Mouse (Mus musculus) hindbrain, embryonic 15.5 days (tissue): Measurements from ENCODE around the gene Ate1. TPM values are rescaled to one million over a fixed set of nuclear protein-coding genes. Genes with fewer than 3 reads are reported as not detected.

ENCODE experiments used
- ATAC-seq: fragments of 200-750 bp; cut with Nextera tagmentation; 2 replicates; pipeline ENCODE4 v1.8.0; 2017; ENCODE audit warnings: low read depth, moderate number of reproducible peaks, moderate TSS enrichment; ENCODE audit not compliant: low FRiP score
- H3K27ac ChIP-seq: fragments of 300-500 bp; sonication (generic); replicated peaks from 2 replicates; pipeline ENCODE4 v1.5.1; 2015; ENCODE audit warnings: mild to moderate bottlenecking, inconsistent platforms
- H3K27me3 ChIP-seq: fragments of 300-500 bp; sonication (generic); 2 replicates; pipeline ENCODE4 v1.6.1; 2015; ENCODE audit warnings: control low read depth, inconsistent platforms
- H3K36me3 ChIP-seq: fragments of 300-500 bp; sonication (generic); 2 replicates; pipeline ENCODE4 v1.6.1; 2015; ENCODE audit warnings: control low read depth, inconsistent platforms
- H3K4me1 ChIP-seq: fragments of 300-500 bp; sonication (generic); replicated peaks from 2 replicates; pipeline ENCODE4 v1.6.1; 2015; ENCODE audit warnings: control low read depth, inconsistent platforms
- H3K4me2 ChIP-seq: fragments of 300-500 bp; sonication (generic); 2 replicates; pipeline ENCODE4 v1.6.1; 2015; ENCODE audit warnings: moderate library complexity, mild to moderate bottlenecking, inconsistent platforms
- H3K4me3 ChIP-seq: fragments of 300-500 bp; sonication (generic); 2 replicates; pipeline ENCODE4 v1.5.1; 2015; ENCODE audit warnings: mild to moderate bottlenecking, inconsistent platforms
- H3K9ac ChIP-seq: fragments of 300-500 bp; sonication (generic); 2 replicates; pipeline ENCODE4 v1.6.1; 2015; ENCODE audit warnings: inconsistent platforms
- H3K9me3 ChIP-seq: fragments of 300-500 bp; sonication (generic); 2 replicates; pipeline ENCODE4 v1.6.1; 2016; ENCODE audit warnings: control low read depth, inconsistent platforms
- WGBS: fragments of 180-500 bp; shearing (Covaris S2); methylation state at CpG from one replicate; pipeline ENCODE4 v1.1.7; 2015; 5-methylcytosine and 5-hydroxymethylcytosine counted together
- polyA plus RNA-seq: library from polyadenylated mRNA; unstranded; fragments of >200 nt; fragmentation: Nextera tagmentation; extraction: Ambion mirVana; gene quantifications from 2 replicates; pipeline ENCODE4 v1.2.1, GENCODE M21; 2015

Gene Ate1
- 110 and 114 TPM in 2 replicates for polyA plus RNA-seq

GRCm38 (mm10) chr7:130520049-130520425 is at the start of gene Ate1:
TSS of gene Ate1 (minus strand) at chr7:130520369.
- H3K9ac ChIP-seq, result peak within 1 kb of the TSS; percentile 99
- peak within 1 kb of the TSS; percentile 67 for H3K4me2 ChIP-seq
- H3K4me3 ChIP-seq, result peak within 1 kb of the TSS; percentile 99
- ATAC-seq, result no peak
- peak within 1 kb of the TSS; percentile 99 for H3K27ac ChIP-seq
- H3K27me3 ChIP-seq, result no peaks in the 10 kb centered on the region
- no peaks in the 10 kb centered on the region for H3K9me3 ChIP-seq
- H3K36me3 ChIP-seq, result 0 out of 2 replicates have a peak, but pooled peaks cover 2% of the 10 kb centered on the region
- H3K4me1 ChIP-seq, result peaks cover 33% of the 10 kb centered on the region
- 17% methylated on average over 20 of the region's 20 CpGs for WGBS

GRCm38 (mm10) chr7:130568783-130569436 is 48.7 kb upstream of the Ate1 start:
- Histone ChIP-seq H3K9ac (no peak overlapping the region), H3K27me3 (no peaks in the 10 kb centered on the region), H3K27ac (no peak overlapping the region), H3K36me3 (no peaks in the 10 kb centered on the region), H3K4me3 (no peak overlapping the region), H3K4me1 (no peaks in the 10 kb centered on the region), H3K4me2 (no peak overlapping the region), H3K9me3 (no peaks in the 10 kb centered on the region)
- no peak for ATAC-seq
- WGBS, result 81% methylated on average over 9 of the region's 9 CpGs

DNA sequence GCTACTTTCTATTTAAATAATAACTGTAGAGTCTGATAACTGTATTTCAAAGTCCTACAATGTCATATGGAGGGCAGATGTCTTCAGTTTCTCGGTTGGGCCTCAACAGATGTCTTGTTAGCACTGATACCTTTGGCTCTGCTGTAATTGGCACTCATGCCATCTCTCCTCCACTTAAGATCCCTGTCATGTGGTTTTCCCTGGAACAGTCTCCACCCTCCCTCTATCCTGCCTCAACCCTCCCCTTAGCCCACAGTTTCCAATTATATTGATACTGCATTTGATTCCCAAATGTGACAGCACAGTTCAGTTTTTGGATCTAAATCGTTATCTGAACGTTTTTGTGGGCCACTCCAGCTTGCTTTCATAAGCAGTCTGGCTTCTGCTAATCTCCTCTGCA is 44.4 kb upstream of the Ate1 start:
- WGBS, result 75% methylated on average over 3 of the region's 3 CpGs
- Histone ChIP-seq H3K9ac (no peak overlapping the region), H3K27me3 (no peaks in the 10 kb centered on the region), H3K36me3 (no peaks in the 10 kb centered on the region), H3K27ac (no peak overlapping the region), H3K9me3 (no peaks in the 10 kb centered on the region), H3K4me1 (no peaks in the 10 kb centered on the region), H3K4me2 (no peak overlapping the region), H3K4me3 (no peak overlapping the region)
- no peak for ATAC-seq

DNA sequence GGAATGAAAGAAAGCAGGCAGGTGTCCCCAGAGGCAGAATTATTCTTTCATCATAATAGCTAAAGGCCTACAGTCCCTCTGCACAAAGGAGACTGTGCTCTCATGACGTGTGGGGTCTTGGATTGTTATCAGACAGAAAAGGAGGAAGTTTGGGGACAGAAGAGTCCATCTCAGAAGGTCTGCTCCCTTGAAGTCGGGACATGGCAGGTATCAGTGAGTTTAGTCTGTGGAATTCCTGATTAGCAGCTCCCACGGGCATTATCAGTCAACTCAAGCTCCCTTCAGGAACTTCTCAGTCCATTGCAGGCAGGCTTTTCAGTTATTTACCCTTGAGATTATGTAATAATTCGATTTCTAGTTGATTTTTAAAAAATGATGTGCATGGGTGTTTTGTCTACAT is 43.7 kb upstream of the Ate1 start:
- Histone ChIP-seq H3K9me3 (no peaks in the 10 kb centered on the region), H3K4me1 (no peaks in the 10 kb centered on the region), H3K27me3 (no peaks in the 10 kb centered on the region), H3K9ac (no peak overlapping the region), H3K4me3 (no peak overlapping the region), H3K36me3 (no peaks in the 10 kb centered on the region), H3K27ac (no peak overlapping the region), H3K4me2 (no peak overlapping the region)
- WGBS, result 63% methylated on average over 4 of the region's 4 CpGs
- no peak for ATAC-seq

- Histone ChIP-seq H3K36me3 (no peaks in the 10 kb centered on the region), H3K4me2 (no peak overlapping the region), H3K27me3 (no peaks in the 10 kb centered on the region), H3K4me1 (no peaks in the 10 kb centered on the region), H3K9me3 (no peaks in the 10 kb centered on the region), H3K9ac (no peak overlapping the region), H3K4me3 (no peak overlapping the region), H3K27ac (no peak overlapping the region)
- WGBS, result 90% methylated on average over 4 of the region's 4 CpGs
- no peak for ATAC-seq
Measured at GRCm38 (mm10) chr7:130563276-130563675, 43.1 kb upstream of the Ate1 start.

GRCm38 (mm10) chr7:130560933-130561332 is 40.8 kb upstream of the Ate1 start:
- H3K4me2 ChIP-seq, result no peak overlapping the region
- no peaks in the 10 kb centered on the region for H3K36me3 ChIP-seq
- H3K4me3 ChIP-seq, result no peak overlapping the region
- H3K9ac ChIP-seq, result no peak overlapping the region
- no peaks in the 10 kb centered on the region for H3K9me3 ChIP-seq
- no peak for ATAC-seq
- 83% methylated on average over 1 of the region's 1 CpGs for WGBS
- H3K4me1 ChIP-seq, result no peaks in the 10 kb centered on the region
- no peaks in the 10 kb centered on the region for H3K27me3 ChIP-seq
- H3K27ac ChIP-seq, result no peak overlapping the region

DNA sequence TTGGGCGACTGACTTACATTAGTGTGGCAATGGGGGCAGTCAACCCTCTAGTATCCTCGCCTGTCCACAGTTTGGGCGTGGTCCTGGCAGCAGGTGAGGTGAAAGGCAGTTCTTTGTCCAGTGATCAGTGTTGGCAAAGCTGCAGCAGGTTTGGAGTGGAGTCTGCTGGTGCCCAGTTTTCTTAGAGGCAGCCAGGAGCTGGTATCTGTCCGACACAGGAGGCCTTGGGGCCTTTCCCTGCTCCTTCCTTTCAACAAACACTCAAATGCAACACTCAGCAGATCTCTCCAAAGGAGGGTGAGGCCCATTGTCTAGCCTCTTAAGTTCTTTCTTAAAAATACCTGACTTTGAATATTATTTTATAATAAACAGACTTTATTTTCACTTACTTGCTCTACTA is 38.4 kb upstream of the Ate1 start:
- Histone ChIP-seq H3K9ac (no peak overlapping the region), H3K36me3 (no peaks in the 10 kb centered on the region), H3K4me2 (no peak overlapping the region), H3K9me3 (no peaks in the 10 kb centered on the region), H3K27ac (no peak overlapping the region), H3K4me1 (no peaks in the 10 kb centered on the region), H3K27me3 (no peaks in the 10 kb centered on the region), H3K4me3 (no peak overlapping the region)
- ATAC-seq, result no peak
- WGBS, result 74% methylated on average over 4 of the region's 4 CpGs

DNA sequence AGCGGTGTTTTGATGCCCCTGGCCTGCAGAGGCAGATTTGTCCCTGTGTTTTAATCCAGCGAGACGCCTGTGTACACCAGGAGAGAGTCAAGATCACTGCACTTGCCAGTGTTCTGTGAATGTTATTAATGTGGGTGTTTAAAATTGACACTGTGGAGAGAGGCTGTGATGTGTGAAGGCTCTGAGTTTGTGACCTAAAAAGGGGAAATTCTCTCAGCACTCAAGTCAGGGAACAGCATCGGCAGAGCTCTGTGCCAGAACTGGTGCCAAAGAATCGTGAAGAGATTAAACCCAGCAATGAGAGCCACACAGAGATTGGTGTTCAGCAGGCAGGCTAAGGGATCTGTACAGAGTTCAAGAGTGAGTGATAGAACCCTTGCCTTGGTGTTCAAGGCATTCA is 35.4 kb upstream of the Ate1 start:
- no peak overlapping the region for H3K9ac ChIP-seq
- no peaks in the 10 kb centered on the region for H3K9me3 ChIP-seq
- no peaks in the 10 kb centered on the region for H3K27me3 ChIP-seq
- no peaks in the 10 kb centered on the region for H3K4me1 ChIP-seq
- no peak overlapping the region for H3K4me3 ChIP-seq
- no peak for ATAC-seq
- no peaks in the 10 kb centered on the region for H3K36me3 ChIP-seq
- no peak overlapping the region for H3K4me2 ChIP-seq
- WGBS, result 54% methylated on average over 5 of the region's 5 CpGs
- H3K27ac ChIP-seq, result no peak overlapping the region

DNA sequence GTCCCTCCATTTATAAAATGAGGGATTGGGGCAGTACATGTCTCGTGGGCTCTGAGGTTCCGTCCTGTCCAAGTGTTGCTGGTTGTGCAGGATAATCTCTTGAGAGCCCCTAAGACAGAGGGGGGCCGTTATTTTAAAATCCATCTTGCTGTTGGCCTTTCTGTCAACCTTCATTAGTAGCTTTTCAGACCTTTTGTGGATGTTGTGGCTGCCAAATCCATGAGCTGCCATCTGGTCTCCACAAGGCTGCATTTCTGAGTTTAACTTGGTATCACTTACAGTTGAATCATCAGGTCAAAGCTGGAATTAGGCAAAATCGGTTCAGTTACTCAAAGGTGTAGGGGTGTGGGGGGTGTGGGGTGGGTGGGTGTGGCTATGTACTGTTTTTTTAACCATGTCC is 33.2 kb upstream of the Ate1 start:
- H3K36me3 ChIP-seq, result no peaks in the 10 kb centered on the region
- no peak for ATAC-seq
- no peaks in the 10 kb centered on the region for H3K9me3 ChIP-seq
- no peaks in the 10 kb centered on the region for H3K4me1 ChIP-seq
- H3K9ac ChIP-seq, result no peak overlapping the region
- H3K27ac ChIP-seq, result no peak overlapping the region
- H3K4me3 ChIP-seq, result no peak overlapping the region
- H3K27me3 ChIP-seq, result no peaks in the 10 kb centered on the region
- WGBS, result 67% methylated on average over 4 of the region's 4 CpGs
- no peak overlapping the region for H3K4me2 ChIP-seq

- no peak for ATAC-seq
- Histone ChIP-seq H3K4me3 (no peak overlapping the region), H3K4me2 (no peak overlapping the region), H3K9me3 (no peaks in the 10 kb centered on the region), H3K27me3 (no peaks in the 10 kb centered on the region), H3K27ac (no peak overlapping the region), H3K4me1 (no peaks in the 10 kb centered on the region), H3K36me3 (no peaks in the 10 kb centered on the region), H3K9ac (no peak overlapping the region)
- whole genome bisulfite sequencing, result 49% methylated on average over 5 of the region's 5 CpGs
Measured at GRCm38 (mm10) chr7:130552780-130553179, 32.6 kb upstream of the Ate1 start.

DNA sequence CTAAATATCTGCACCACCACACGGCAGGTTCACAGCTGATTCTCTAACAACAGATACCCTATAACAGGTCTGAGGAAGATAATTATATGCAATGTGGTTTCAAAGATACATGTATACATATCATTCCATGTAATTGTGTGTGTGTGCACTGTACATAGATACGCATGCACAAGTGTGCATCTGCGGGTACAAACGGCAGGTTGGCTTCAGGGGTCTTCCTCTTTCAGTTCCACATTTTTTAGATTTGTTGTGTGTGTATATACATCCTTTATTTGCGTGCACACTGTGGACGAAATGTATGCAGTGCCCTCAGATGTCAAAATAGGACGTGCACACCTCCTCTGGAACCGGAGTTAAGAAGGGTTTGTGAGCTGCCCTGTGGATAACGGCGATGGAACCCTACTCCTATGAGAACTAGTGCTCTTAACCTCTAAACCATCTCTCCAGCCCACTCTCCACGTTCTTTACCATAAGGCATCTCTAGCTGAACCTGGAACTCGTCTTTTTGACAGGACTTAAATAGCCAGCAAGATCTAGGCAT is 27.5 kb upstream of the Ate1 start:
- Histone ChIP-seq H3K4me1 (peaks cover 13% of the 10 kb centered on the region), H3K27me3 (no peaks in the 10 kb centered on the region), H3K27ac (peak overlapping the region; percentile 98), H3K4me3 (peak overlapping the region; percentile 99), H3K9ac (peak overlapping the region; percentile 92; the same call in 1 of the 2 replicates), H3K9me3 (no peaks in the 10 kb centered on the region), H3K36me3 (0 out of 2 replicates have a peak, but pooled peaks cover 9% of the 10 kb centered on the region), H3K4me2 (peak overlapping the region; percentile 70)
- peak; percentile 40; the same call in 1 of the 2 replicates for ATAC-seq
- WGBS, result 88% methylated on average over 12 of the region's 12 CpGs

DNA sequence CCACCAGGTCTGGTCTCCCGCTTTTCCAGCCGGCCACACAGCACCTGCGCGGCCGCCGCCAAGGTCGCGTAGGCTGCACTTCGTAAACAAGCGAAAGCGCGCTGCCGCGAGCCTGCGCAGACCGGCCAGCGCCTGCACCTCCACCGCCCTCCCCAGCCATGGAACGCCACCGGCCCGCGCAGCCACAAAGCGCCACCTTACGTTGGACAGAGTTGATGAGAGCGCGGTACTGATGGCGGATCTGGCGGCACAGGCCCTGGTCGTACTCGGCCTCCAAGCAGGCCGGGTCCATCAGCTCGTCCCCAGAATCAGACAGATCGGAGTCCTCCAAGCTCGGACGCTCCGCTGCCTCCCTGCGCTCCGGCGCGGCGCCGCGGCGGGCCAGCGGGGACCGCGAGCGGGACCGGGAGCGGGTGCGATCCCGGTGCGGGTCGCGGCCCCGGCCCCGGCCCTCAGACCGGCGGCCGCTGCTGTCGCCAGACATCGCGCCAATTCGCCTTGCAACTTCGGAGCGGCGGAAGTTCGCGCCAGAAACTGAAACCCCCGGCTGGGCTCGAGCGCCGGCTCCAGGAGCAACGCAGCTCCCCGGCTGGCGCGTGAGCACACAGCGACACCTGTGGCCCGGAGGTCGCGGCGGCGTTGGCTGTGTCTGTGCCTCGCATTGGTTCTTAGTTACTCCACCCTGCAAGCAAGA is 26.8 kb upstream of the Ate1 start:
- Histone ChIP-seq H3K4me2 (peak overlapping the region; percentile 70), H3K27me3 (no peaks in the 10 kb centered on the region), H3K9ac (peak overlapping the region; percentile 92), H3K4me1 (peaks cover 13% of the 10 kb centered on the region), H3K36me3 (peaks cover 12% of the 10 kb centered on the region; the same call in 1 of the 2 replicates), H3K4me3 (peak overlapping the region; percentile 99), H3K9me3 (no peaks in the 10 kb centered on the region), H3K27ac (peak overlapping the region; percentile 98)
- WGBS, result under 1% methylated on average over 83 of the region's 84 CpGs
- peak; percentile 95 for ATAC-seq
